Mouse (Mus musculus): ENCODE data around the gene Ces5a.

- TF ChIP-seq CTCF (IDR thresholded peaks at IDR 0.05; ENCODE audit: borderline replicate concordance, insufficient read depth, low read length): no peak
- TF ChIP-seq POLR2A (IDR thresholded peaks at IDR 0.05; ENCODE audit: low read depth, low read length): no peak
These were observed 31.5 kb upstream of the Ces5a start for GRCm38 (mm10) chr8:93567086-93567485.

Data from embryonic fibroblast, embryonic 13.5 days (primary cell).